Mouse (Mus musculus) thymus, adult 2 months (tissue): ENCODE results near the gene Fam160a2.

Experiments
- CTCF ChIP-seq: fragments of 200-500 bp; IDR thresholded peaks from 2 replicates; pipeline ENCODE4 v1.5.1; 2012; ENCODE audit warnings: mild to moderate bottlenecking, control low read depth, low read length, moderate library complexity, borderline replicate concordance; ENCODE audit not compliant: control insufficient read depth, poor library complexity, insufficient read depth; ENCODE audit errors: extremely low read depth
- POLR2A ChIP-seq: fragments of 200-500 bp; IDR thresholded peaks from 2 replicates; pipeline ENCODE4 v1.6.1; 2012; ENCODE audit warnings: mild to moderate bottlenecking, low read length, control low read depth, moderate library complexity; ENCODE audit not compliant: control insufficient read depth, poor library complexity, insufficient read depth; ENCODE audit errors: extremely low read depth

DNA sequence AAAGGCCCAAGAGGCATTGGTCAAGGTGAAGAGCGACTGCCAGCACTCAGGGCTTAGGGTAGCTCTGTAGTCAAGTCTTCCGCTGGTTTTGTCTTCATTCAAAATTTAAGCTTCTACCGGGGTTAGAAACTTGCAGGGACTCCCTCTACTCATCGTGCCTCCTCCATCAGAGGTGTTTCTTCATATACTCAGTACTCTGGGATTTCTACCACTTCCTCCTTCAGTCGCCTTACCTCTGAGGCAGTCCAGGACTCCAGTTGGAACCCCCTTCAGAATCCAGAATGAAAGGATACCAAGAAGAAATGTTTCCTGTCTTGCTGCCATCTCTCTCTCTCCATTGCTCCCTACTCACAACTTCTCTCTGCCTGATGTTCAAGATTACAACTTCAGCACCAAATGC is 32.6 kb downstream of the Fam160a2 start:
- TF ChIP-seq POLR2A: no peak
- no peak for TF ChIP-seq CTCF
